Mouse (Mus musculus): ENCODE results near the gene Vmn1r82.

DNA sequence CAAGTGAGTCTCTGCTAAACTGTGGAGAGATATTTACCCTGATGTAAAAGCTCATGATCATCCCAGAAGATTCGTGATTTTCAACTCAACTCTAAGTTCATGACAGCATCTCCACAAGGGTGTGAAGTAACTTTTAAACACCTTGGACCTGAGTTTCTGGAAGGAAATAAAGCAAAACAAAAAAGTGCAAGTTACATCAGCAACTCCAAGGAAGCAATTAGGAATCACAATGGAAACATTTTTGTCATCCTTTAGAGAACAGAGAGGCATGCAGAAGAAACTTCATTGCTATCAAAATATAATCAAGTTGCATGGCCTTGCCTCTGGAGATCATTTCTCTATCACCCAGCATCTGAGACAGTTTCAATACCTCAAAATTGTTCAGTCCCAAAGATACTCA, 32.1 kb upstream of the Vmn1r82 start, which contains the start of gene Vmn1r81:
- TF ChIP-seq CHD2 (IDR thresholded peaks at IDR 0.05; ENCODE audit: low read depth, low read length) (no peak), HCFC1 (IDR thresholded peaks at IDR 0.05; ENCODE audit: borderline replicate concordance, insufficient read depth, low read length) (no peak)

Data from ES-E14 (cell line).